Mouse (Mus musculus) ES-E14 (cell line): ENCODE data around the gene 6430571L13Rik. TPM values are rescaled to one million over a fixed set of nuclear protein-coding genes. Genes with fewer than 3 reads are reported as not detected.

Source experiments
- DNase-seq: peaks from one replicate; pipeline ENCODE4 v3.0.0-alpha.2; 2013; ENCODE audit warnings: low read depth, low spot score
- H3K27ac ChIP-seq: 2 replicates; pipeline ENCODE4 v1.5.1; 2012; ENCODE audit warnings: low read depth, mild to moderate bottlenecking, low read length, moderate library complexity, mixed read lengths; ENCODE audit not compliant: poor library complexity, insufficient read depth, severe bottlenecking
- H3K36me3 ChIP-seq: 2 replicates; pipeline ENCODE4 v1.6.1; 2012; ENCODE audit warnings: mild to moderate bottlenecking, low read length, moderate library complexity, mixed read lengths; ENCODE audit not compliant: control insufficient read depth, poor library complexity, insufficient read depth, severe bottlenecking
- H3K4me1 ChIP-seq, 2 experiments: fragments of 150-350 bp in 1 of 2; sonication (generic) in 1 of 2; 2 replicates each; pipeline ENCODE4 v1.6.1; 2012; ENCODE audit warnings: low read length in 2 of 2, mild to moderate bottlenecking in 1 of 2, mixed read lengths in 1 of 2; ENCODE audit not compliant: control insufficient read depth in 2 of 2, insufficient read depth in 2 of 2, poor library complexity in 1 of 2
- H3K4me3 ChIP-seq, 2 experiments: fragments of 150-350 bp in 1 of 2; sonication (generic) in 1 of 2; 2 replicates each; pipeline ENCODE4 v1.5.1; 2012; ENCODE audit warnings: low read length in 2 of 2, low read depth in 1 of 2, mild to moderate bottlenecking in 1 of 2, mixed read lengths in 1 of 2; ENCODE audit not compliant: insufficient read depth in 1 of 2, poor library complexity in 1 of 2, severe bottlenecking in 1 of 2
- H3K9ac ChIP-seq: 2 replicates; pipeline ENCODE4 v1.6.1; 2012; ENCODE audit warnings: low read depth, mild to moderate bottlenecking, low read length, mixed read lengths; ENCODE audit not compliant: poor library complexity, insufficient read depth, severe bottlenecking
- H3K9me3 ChIP-seq: fragments of 150-350 bp; sonication (generic); 2 replicates; pipeline ENCODE4 v1.6.1; 2012; ENCODE audit warnings: low read depth, mild to moderate bottlenecking, low read length; ENCODE audit not compliant: control insufficient read depth, insufficient read depth
- CHD2 ChIP-seq: IDR thresholded peaks from 2 replicates; pipeline ENCODE4 v1.6.1; 2014; ENCODE audit warnings: mild to moderate bottlenecking, low read depth, low read length, inconsistent platforms
- HCFC1 ChIP-seq: IDR thresholded peaks from 2 replicates; pipeline ENCODE4 v1.6.1; 2012; ENCODE audit warnings: low read length, inconsistent platforms, borderline replicate concordance; ENCODE audit not compliant: insufficient read depth
- MAFK ChIP-seq: IDR thresholded peaks from 2 replicates; pipeline ENCODE4 v1.6.1; 2014; ENCODE audit warnings: mild to moderate bottlenecking, low read depth, low read length, inconsistent platforms; ENCODE audit not compliant: insufficient read depth
- ZC3H11A ChIP-seq: IDR thresholded peaks from 2 replicates; pipeline ENCODE4 v1.6.1; 2012; ENCODE audit warnings: low read depth, mild to moderate bottlenecking, inconsistent platforms, low read length, borderline replicate concordance
- ZNF384 ChIP-seq: IDR thresholded peaks from 2 replicates; pipeline ENCODE4 v1.6.1; 2012; ENCODE audit warnings: low read depth, low read length, inconsistent platforms
- in situ Hi-C, 2 experiments: fragments of 600-800 bp; cut with MboI; formaldehyde crosslinking; loops; one replicate each; pipeline ENCODE4 v1.15.1; 2025; ENCODE audit warnings: low sequenced_read_pairs in 2 of 2, inconsistent platforms in 1 of 2; ENCODE audit not compliant: unreplicated experiment in 2 of 2
- total RNA-seq: library from RNA; depleted of rRNA; stranded (reverse); fragments of 300-350 nt; gene quantifications from 2 replicates; pipeline ENCODE4 v1.2.3, GENCODE M21; 2012; rRNA removed

The 6430571L13Rik gene
- total RNA-seq, 1 experiment: 0.45 TPM

DNA sequence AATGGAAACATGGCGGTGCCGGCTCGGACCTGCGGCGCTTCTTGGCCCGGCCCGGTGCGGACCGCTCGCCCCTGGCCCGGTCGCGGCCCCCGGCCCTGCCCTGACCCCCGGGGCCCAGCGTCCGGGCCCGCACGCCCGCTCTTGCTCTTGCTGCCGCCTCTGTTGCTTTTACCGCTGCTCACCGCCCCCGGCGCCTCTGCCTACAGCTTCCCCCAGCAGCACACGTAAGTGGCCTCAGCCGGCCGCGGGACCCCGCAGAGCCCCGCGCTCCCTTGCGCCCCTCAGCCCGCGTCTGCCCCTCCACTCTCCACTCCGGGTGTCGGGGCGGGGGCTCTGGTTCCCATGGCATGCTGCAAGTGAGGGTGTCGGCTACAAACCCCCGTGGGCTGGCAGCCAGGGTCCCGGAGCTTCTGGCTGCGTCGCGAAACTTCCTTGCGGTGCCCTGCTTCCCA, 59.7 kb downstream of the 6430571L13Rik start:
- no peak for DNase-seq
- in situ Hi-C loops: no loop called here
- Histone ChIP-seq H3K36me3 (no peaks in the 10 kb centered on the region), H3K27ac (no peak overlapping the region), H3K4me3 (peak overlapping the region; percentile 86 to 93), H3K9me3 (no peaks in the 10 kb centered on the region), H3K4me1 (peaks cover 0 to 5% of the 10 kb centered on the region in 2 experiments; a peak in 2 of 4 replicates), H3K9ac (peak overlapping the region; percentile 78)
- TF ChIP-seq MAFK (no peak), CHD2 (no peak), ZNF384 (no peak), HCFC1 (no peak), ZC3H11A (no peak)

GRCm38 (mm10) chr9:107400666-107401285, 60.4 kb downstream of the 6430571L13Rik start:
- Histone ChIP-seq H3K9ac (no peak overlapping the region), H3K4me1 (peaks cover 0 to 5% of the 10 kb centered on the region in 2 experiments; a peak in 2 of 4 replicates), H3K36me3 (no peaks in the 10 kb centered on the region), H3K4me3 (peak overlapping the region; percentile 86 to 93; a peak in 3 of 4 replicates), H3K9me3 (no peaks in the 10 kb centered on the region), H3K27ac (no peak overlapping the region)
- TF ChIP-seq HCFC1: no peak
- TF ChIP-seq ZNF384: no peak
- no peak for TF ChIP-seq CHD2
- TF ChIP-seq ZC3H11A: no peak
- DNase-seq: no peak
- in situ Hi-C loops: no loop called here

Other genes starting within 250 kb of the 6430571L13Rik start
- gene Dock3, start 108.7 kb upstream of the 6430571L13Rik start, total RNA-seq: 3.3 TPM in 2 replicates
- gene Mapkapk3, start 50.7 kb upstream of the 6430571L13Rik start, total RNA-seq: 25.7 and 49.1 TPM in 2 replicates
- gene Cish, start 44.6 kb upstream of the 6430571L13Rik start, total RNA-seq: 1.5 and 2.5 TPM in 2 replicates
- gene Hemk1, start 2.3 kb upstream of the 6430571L13Rik start, total RNA-seq: 29.1 and 41.3 TPM in 2 replicates
- gene Cacna2d2, start 59.0 kb downstream of the 6430571L13Rik start, total RNA-seq: 0.85 and 2.4 TPM in 2 replicates
- 42.3 and 64.3 TPM in 2 replicates for gene Tmem115, start 193.3 kb downstream of the 6430571L13Rik start, total RNA-seq
- gene Cyb561d2, start 201.6 kb downstream of the 6430571L13Rik start, total RNA-seq: 25.3 and 35.2 TPM in 2 replicates
- gene Nprl2, start 201.6 kb downstream of the 6430571L13Rik start, total RNA-seq: 21.2 and 30.5 TPM in 2 replicates
- gene Zmynd10, start 206.7 kb downstream of the 6430571L13Rik start, total RNA-seq: 0.37 and 0.49 TPM in 2 replicates
- 25.5 and 41.4 TPM in 2 replicates for gene Rassf1, start 211.0 kb downstream of the 6430571L13Rik start, total RNA-seq
- 14.0 and 14.2 TPM in 2 replicates for gene Tusc2, start 222.7 kb downstream of the 6430571L13Rik start, total RNA-seq
- gene Hyal2, start 227.3 kb downstream of the 6430571L13Rik start, total RNA-seq: 68.1 and 117 TPM in 2 replicates
- gene Hyal1, start 236.3 kb downstream of the 6430571L13Rik start, total RNA-seq: 11.8 and 19.2 TPM in 2 replicates
- gene Naa80, start 238.3 kb downstream of the 6430571L13Rik start, total RNA-seq: 7.3 and 13.3 TPM in 2 replicates
- gene Hyal3, start 240.2 kb downstream of the 6430571L13Rik start, total RNA-seq: 0.54 and 1.2 TPM in 2 replicates
- 66.6 and 82.7 TPM in 2 replicates for gene Ifrd2, start 247.0 kb downstream of the 6430571L13Rik start, total RNA-seq